Mouse (Mus musculus): ENCODE measurements around the gene Cemip. TPM values are rescaled to one million over a fixed set of nuclear protein-coding genes. Genes with fewer than 3 reads are reported as not detected.

Gene Cemip
- polyA plus RNA-seq, 1 experiment from 2014 or later, result 0.81 TPM

GRCm38 (mm10) chr7:83975283-83975682 is 111.0 kb downstream of the Cemip start:
- no peak overlapping the region for H3K9ac ChIP-seq (ENCODE audit: low read depth, low read length)
- no peaks in the 10 kb centered on the region for H3K4me1 ChIP-seq (ENCODE audit: control insufficient read depth, insufficient read depth, low read depth, low read length)
- no peaks in the 10 kb centered on the region for H3K27me3 ChIP-seq (replicated peaks; ENCODE audit: control insufficient read depth, insufficient read depth, low read length)
- no peaks in the 10 kb centered on the region for H3K36me3 ChIP-seq (ENCODE audit: control insufficient read depth, insufficient read depth, low read length)
- WGBS, result 89% methylated on average over 6 of the region's 6 CpGs
- no peak for ATAC-seq
- H3K4me3 ChIP-seq (ENCODE audit: low read length), result no peak overlapping the region
- H3K4me2 ChIP-seq (ENCODE audit: low read length), result no peak overlapping the region
- no peaks in the 10 kb centered on the region for H3K9me3 ChIP-seq (ENCODE audit: control insufficient read depth, low read length)
- no peak overlapping the region for H3K27ac ChIP-seq (ENCODE audit: low read depth, low read length)

GRCm38 (mm10) chr7:83972485-83972884 is 113.8 kb downstream of the Cemip start:
- H3K9ac ChIP-seq (ENCODE audit: low read depth, low read length), result no peak overlapping the region
- ATAC-seq, result no peak
- WGBS, result 57% methylated on average over 7 of the region's 7 CpGs

GRCm38 (mm10) chr7:83966047-83966818 is 120.1 kb downstream of the Cemip start:
- 86% methylated on average over 5 of the region's 5 CpGs for WGBS
- ATAC-seq, result no peak
- no peaks in the 10 kb centered on the region for H3K27me3 ChIP-seq (replicated peaks; ENCODE audit: control insufficient read depth, insufficient read depth, low read length)

More at GRCm38 (mm10) chr7:83972485-83972884, 113.8 kb downstream of the Cemip start:
- no peaks in the 10 kb centered on the region for H3K36me3 ChIP-seq (ENCODE audit: control insufficient read depth, insufficient read depth, low read length)
- no peaks in the 10 kb centered on the region for H3K27me3 ChIP-seq (replicated peaks; ENCODE audit: control insufficient read depth, insufficient read depth, low read length)
- no peaks in the 10 kb centered on the region for H3K4me1 ChIP-seq (ENCODE audit: control insufficient read depth, insufficient read depth, low read depth, low read length)
- no peaks in the 10 kb centered on the region for H3K9me3 ChIP-seq (ENCODE audit: control insufficient read depth, low read length)
- H3K27ac ChIP-seq (ENCODE audit: low read depth, low read length), result no peak overlapping the region
- no peak overlapping the region for H3K4me2 ChIP-seq (ENCODE audit: low read length)
- no peak overlapping the region for H3K4me3 ChIP-seq (ENCODE audit: low read length)

GRCm38 (mm10) chr7:83965181-83965580 is 121.1 kb downstream of the Cemip start:
- no peaks in the 10 kb centered on the region for H3K27me3 ChIP-seq (replicated peaks; ENCODE audit: control insufficient read depth, insufficient read depth, low read length)
- no peaks in the 10 kb centered on the region for H3K36me3 ChIP-seq (ENCODE audit: control insufficient read depth, insufficient read depth, low read length)
- H3K4me1 ChIP-seq (ENCODE audit: control insufficient read depth, insufficient read depth, low read depth, low read length), result no peaks in the 10 kb centered on the region
- no peaks in the 10 kb centered on the region for H3K9me3 ChIP-seq (ENCODE audit: control insufficient read depth, low read length)
- H3K4me2 ChIP-seq (ENCODE audit: low read length), result no peak overlapping the region
- no peak for ATAC-seq
- H3K9ac ChIP-seq (ENCODE audit: low read depth, low read length), result no peak overlapping the region
- H3K27ac ChIP-seq (ENCODE audit: low read depth, low read length), result no peak overlapping the region
- no peak overlapping the region for H3K4me3 ChIP-seq (ENCODE audit: low read length)

More at GRCm38 (mm10) chr7:83966047-83966818, 120.1 kb downstream of the Cemip start:
- Histone ChIP-seq H3K4me2 (ENCODE audit: low read length) (no peak overlapping the region), H3K9ac (ENCODE audit: low read depth, low read length) (no peak overlapping the region), H3K9me3 (ENCODE audit: control insufficient read depth, low read length) (no peaks in the 10 kb centered on the region), H3K36me3 (ENCODE audit: control insufficient read depth, insufficient read depth, low read length) (no peaks in the 10 kb centered on the region), H3K4me1 (ENCODE audit: control insufficient read depth, insufficient read depth, low read depth, low read length) (no peaks in the 10 kb centered on the region), H3K27ac (ENCODE audit: low read depth, low read length) (no peak overlapping the region), H3K4me3 (ENCODE audit: low read length) (no peak overlapping the region)

GRCm38 (mm10) chr7:83952511-83952910 is 133.8 kb downstream of the Cemip start:
- 85% methylated on average over 9 of the region's 9 CpGs for WGBS
- no peak overlapping the region for H3K4me3 ChIP-seq (ENCODE audit: low read length)

GRCm38 (mm10) chr7:83951327-83951726 is 135.0 kb downstream of the Cemip start:
- no peak overlapping the region for H3K4me2 ChIP-seq (ENCODE audit: low read length)
- H3K27ac ChIP-seq (ENCODE audit: low read depth, low read length), result no peak overlapping the region
- no peak overlapping the region for H3K9ac ChIP-seq (ENCODE audit: low read depth, low read length)
- ATAC-seq, result no peak
- no peaks in the 10 kb centered on the region for H3K9me3 ChIP-seq (ENCODE audit: control insufficient read depth, low read length)
- 90% methylated on average over 14 of the region's 14 CpGs for WGBS
- H3K4me3 ChIP-seq (ENCODE audit: low read length), result no peak overlapping the region
- no peaks in the 10 kb centered on the region for H3K4me1 ChIP-seq (ENCODE audit: control insufficient read depth, insufficient read depth, low read depth, low read length)
- H3K27me3 ChIP-seq (replicated peaks; ENCODE audit: control insufficient read depth, insufficient read depth, low read length), result no peaks in the 10 kb centered on the region
- H3K36me3 ChIP-seq (ENCODE audit: control insufficient read depth, insufficient read depth, low read length), result no peaks in the 10 kb centered on the region

More at GRCm38 (mm10) chr7:83952511-83952910, 133.8 kb downstream of the Cemip start:
- Histone ChIP-seq H3K4me1 (ENCODE audit: control insufficient read depth, insufficient read depth, low read depth, low read length) (no peaks in the 10 kb centered on the region), H3K9ac (ENCODE audit: low read depth, low read length) (no peak overlapping the region), H3K36me3 (ENCODE audit: control insufficient read depth, insufficient read depth, low read length) (no peaks in the 10 kb centered on the region), H3K9me3 (ENCODE audit: control insufficient read depth, low read length) (no peaks in the 10 kb centered on the region), H3K27me3 (replicated peaks; ENCODE audit: control insufficient read depth, insufficient read depth, low read length) (no peaks in the 10 kb centered on the region), H3K27ac (ENCODE audit: low read depth, low read length) (no peak overlapping the region), H3K4me2 (ENCODE audit: low read length) (no peak overlapping the region)
- no peak for ATAC-seq

GRCm38 (mm10) chr7:83949662-83950061 is 136.6 kb downstream of the Cemip start:
- no peaks in the 10 kb centered on the region for H3K36me3 ChIP-seq (ENCODE audit: control insufficient read depth, insufficient read depth, low read length)
- H3K9ac ChIP-seq (ENCODE audit: low read depth, low read length), result no peak overlapping the region
- 52% methylated on average over 6 of the region's 6 CpGs for WGBS
- no peaks in the 10 kb centered on the region for H3K4me1 ChIP-seq (ENCODE audit: control insufficient read depth, insufficient read depth, low read depth, low read length)
- H3K4me3 ChIP-seq (ENCODE audit: low read length), result no peak overlapping the region
- no peaks in the 10 kb centered on the region for H3K27me3 ChIP-seq (replicated peaks; ENCODE audit: control insufficient read depth, insufficient read depth, low read length)
- H3K4me2 ChIP-seq (ENCODE audit: low read length), result no peak overlapping the region
- H3K27ac ChIP-seq (ENCODE audit: low read depth, low read length), result no peak overlapping the region
- no peaks in the 10 kb centered on the region for H3K9me3 ChIP-seq (ENCODE audit: control insufficient read depth, low read length)
- ATAC-seq, result no peak

GRCm38 (mm10) chr7:83948743-83949142 is 137.6 kb downstream of the Cemip start:
- Histone ChIP-seq H3K27ac (ENCODE audit: low read depth, low read length) (no peak overlapping the region), H3K36me3 (ENCODE audit: control insufficient read depth, insufficient read depth, low read length) (no peaks in the 10 kb centered on the region), H3K4me2 (ENCODE audit: low read length) (no peak overlapping the region), H3K4me1 (ENCODE audit: control insufficient read depth, insufficient read depth, low read depth, low read length) (no peaks in the 10 kb centered on the region), H3K9ac (ENCODE audit: low read depth, low read length) (no peak overlapping the region), H3K9me3 (ENCODE audit: control insufficient read depth, low read length) (no peaks in the 10 kb centered on the region), H3K27me3 (replicated peaks; ENCODE audit: control insufficient read depth, insufficient read depth, low read length) (no peaks in the 10 kb centered on the region), H3K4me3 (ENCODE audit: low read length) (no peak overlapping the region)
- no peak for ATAC-seq
- WGBS, result 80% methylated on average over 7 of the region's 7 CpGs

- no peak for ATAC-seq
- H3K9me3 ChIP-seq (ENCODE audit: control insufficient read depth, low read length), result no peaks in the 10 kb centered on the region
- H3K9ac ChIP-seq (ENCODE audit: low read depth, low read length), result no peak overlapping the region
- no peak overlapping the region for H3K4me3 ChIP-seq (ENCODE audit: low read length)
- WGBS, result 92% methylated on average over 8 of the region's 8 CpGs
- no peaks in the 10 kb centered on the region for H3K4me1 ChIP-seq (ENCODE audit: control insufficient read depth, insufficient read depth, low read depth, low read length)
- H3K36me3 ChIP-seq (ENCODE audit: control insufficient read depth, insufficient read depth, low read length), result no peaks in the 10 kb centered on the region
- no peak overlapping the region for H3K4me2 ChIP-seq (ENCODE audit: low read length)
- H3K27me3 ChIP-seq (replicated peaks; ENCODE audit: control insufficient read depth, insufficient read depth, low read length), result no peaks in the 10 kb centered on the region
- no peak overlapping the region for H3K27ac ChIP-seq (ENCODE audit: low read depth, low read length)
Measured at GRCm38 (mm10) chr7:83941701-83942101, 144.6 kb downstream of the Cemip start.
